Mouse (Mus musculus) liver, adult (tissue): ENCODE results near the gene Slc16a8.

Source experiments
- GATA4 ChIP-seq: IDR thresholded peaks from 2 replicates; pipeline ENCODE4 v1.6.1; 2014; ENCODE audit warnings: mild to moderate bottlenecking, low read length; ENCODE audit not compliant: insufficient replicate concordance

Gene Slc16a8

GRCm38 (mm10) chr15:79208758-79209439, 45.7 kb downstream of the Slc16a8 start:
- no peak for TF ChIP-seq GATA4

DNA sequence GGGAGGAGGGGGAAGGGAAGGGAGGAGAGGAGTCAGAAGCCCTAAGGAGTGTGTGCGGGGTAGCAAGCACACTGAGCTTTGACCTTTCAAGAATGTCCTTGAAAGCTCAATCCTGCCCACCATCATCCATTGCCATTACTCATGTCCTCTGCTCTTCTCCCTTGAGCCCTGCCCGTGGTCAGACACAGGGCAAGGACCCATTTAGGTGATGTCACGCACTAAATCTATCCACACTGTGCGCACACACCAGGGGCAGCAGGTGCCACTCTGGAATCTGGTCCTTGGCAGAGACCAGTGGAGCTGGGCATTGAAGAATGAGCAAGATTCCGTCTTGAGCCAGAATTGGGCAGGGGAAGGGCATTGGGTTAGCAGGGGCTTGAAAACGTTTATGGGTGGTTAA, 46.4 kb downstream of the Slc16a8 start:
- no peak for TF ChIP-seq GATA4

DNA sequence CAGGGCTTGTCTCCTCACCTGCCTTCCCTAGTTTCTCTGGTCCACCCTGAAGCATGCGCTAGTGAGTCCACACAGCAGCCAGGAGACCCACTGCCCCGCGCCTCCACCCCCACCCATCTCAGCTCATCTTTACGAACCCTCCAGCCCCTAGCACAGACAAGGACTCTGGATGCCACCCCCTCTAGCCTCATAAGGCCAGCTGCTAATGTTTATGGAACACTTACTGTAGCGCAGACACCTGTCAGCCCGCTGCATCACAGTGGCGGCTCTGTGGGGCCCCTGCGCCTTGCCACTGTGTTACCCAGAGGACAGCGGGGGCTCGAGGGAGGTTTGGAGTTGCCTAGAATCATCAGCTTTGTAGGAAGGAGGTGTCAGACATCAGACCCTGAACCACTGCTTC, 52.0 kb downstream of the Slc16a8 start:
- no peak for TF ChIP-seq GATA4

- no peak for TF ChIP-seq GATA4
Observed at GRCm38 (mm10) chr15:79201491-79202150, 52.9 kb downstream of the Slc16a8 start.
